Mouse (Mus musculus): ENCODE results near the gene Slco4c1.

The Slco4c1 gene

GRCm38 (mm10) chr1:96871528-96872360 lies at the start of gene Slco4c1:
Slco4c1 (minus strand) TSS chr1:96872171.
- peak; percentile 25 to 34 for DNase-seq (ENCODE audit: low spot score in 2 of 2)

DNA sequence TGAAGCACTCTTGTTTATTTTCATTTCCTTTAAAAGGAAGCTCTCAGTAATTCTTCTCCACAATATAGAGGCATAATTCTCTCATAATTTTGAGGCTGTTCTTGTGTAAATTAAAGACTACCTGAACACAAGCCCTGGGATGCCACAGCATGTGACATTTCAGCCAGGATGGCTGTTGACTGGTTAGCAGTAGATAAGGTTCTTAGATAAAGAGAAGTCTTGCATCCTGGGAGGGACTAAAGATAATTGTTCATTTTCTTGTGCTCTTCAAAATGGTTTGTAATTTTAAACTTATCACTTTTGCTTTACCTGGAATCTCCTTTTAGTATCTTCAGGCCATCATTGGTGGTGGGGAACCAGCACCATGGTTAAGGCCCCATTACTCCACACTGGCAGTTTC lies 45.4 kb upstream of the Slco4c1 start:
- DNase-seq (ENCODE audit: low spot score in 2 of 2): no peak

DNA sequence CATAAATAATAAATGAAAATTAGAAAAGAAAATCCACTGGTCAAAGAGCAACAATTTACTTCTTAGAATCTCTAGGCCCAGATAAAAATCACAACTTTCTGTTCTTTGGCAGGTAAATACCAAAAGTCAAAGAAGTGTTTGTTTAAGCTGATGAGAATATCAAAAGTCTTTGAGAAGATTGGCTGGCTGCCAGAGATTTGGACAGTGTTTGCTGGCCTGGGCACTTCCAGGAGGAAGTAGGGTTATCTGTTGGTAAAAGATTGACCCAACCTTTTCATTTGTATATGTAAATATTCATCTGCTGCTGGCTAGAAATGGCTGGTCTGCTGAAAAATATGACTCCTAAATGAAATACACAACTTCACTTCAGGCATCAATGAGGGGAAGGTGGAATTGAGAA lies 11.8 kb upstream of the Slco4c1 start:
- DNase-seq (ENCODE audit: low spot score in 2 of 2): no peak

DNA sequence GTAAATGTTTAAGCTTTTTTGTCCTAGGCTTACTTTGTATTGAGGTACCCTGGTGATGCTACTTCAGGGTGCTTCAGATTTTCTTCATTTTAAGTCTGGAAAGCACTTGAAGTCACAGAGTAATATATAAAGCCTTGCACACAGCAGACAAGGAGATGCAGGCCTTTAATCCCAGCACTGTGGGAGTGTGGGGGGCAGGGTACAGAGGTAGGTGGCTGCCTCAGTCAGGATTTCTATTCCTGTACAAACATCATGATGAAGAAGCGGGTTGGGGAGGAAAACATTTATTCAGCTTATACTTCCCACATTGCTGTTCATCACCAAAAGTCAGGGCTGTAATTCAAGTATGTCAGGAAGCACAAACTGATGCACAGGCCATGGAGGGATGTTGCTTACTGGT lies 6.6 kb upstream of the Slco4c1 start:
- no peak for DNase-seq (ENCODE audit: low spot score in 2 of 2)

DNA sequence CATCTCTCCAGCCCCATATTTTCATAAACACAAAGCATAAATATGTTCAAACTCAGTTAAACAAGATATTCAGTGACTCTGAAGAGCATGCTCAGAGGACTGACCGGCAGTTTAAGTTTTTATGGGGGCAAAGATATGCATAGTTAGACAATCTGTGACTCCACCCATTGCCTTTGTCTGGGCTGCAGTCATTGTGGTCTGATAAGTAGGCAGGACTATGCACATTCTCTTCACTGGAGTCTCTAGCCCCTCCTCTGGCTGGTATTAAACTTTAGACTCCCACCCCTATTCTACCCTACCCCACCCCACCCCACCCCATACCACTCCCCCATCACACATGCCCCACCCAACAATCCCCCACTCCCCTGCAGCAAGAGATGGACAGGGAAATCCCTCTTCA lies 4.1 kb upstream of the Slco4c1 start:
- DNase-seq (ENCODE audit: low spot score in 2 of 2): no peak

GRCm38 (mm10) chr1:96874636-96875035 lies 2.7 kb upstream of the Slco4c1 start:
- no peak for DNase-seq (ENCODE audit: low spot score in 2 of 2)

DNA sequence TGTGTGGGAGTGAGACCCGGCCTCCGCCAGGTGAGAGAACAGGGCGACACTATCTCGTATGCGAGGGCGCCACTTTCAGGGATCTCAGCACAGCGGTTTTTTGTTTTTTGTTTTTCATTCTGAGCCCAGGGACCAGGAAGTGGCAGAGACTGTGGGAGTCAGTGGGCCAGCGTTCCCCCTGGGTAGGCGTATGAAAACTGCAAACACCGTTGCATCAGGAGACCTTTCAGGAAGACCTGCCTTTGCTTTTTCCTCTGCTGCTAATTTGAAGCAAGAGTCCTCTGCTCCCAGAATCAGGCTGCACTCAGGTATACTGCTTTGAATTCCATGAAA lies 356 bp upstream of the Slco4c1 start:
- no peak for DNase-seq (ENCODE audit: low spot score in 2 of 2)

GRCm38 (mm10) chr1:96870764-96871307 lies 1.1 kb downstream of the Slco4c1 start:
- DNase-seq (ENCODE audit: low spot score in 2 of 2): no peak

- DNase-seq (ENCODE audit: low spot score in 2 of 2): no peak
These were observed 3.2 kb downstream of the Slco4c1 start for GRCm38 (mm10) chr1:96868722-96869121.

- no peak for DNase-seq (ENCODE audit: low spot score in 2 of 2)
These were observed 6.0 kb downstream of the Slco4c1 start for GRCm38 (mm10) chr1:96866002-96866401.

DNA sequence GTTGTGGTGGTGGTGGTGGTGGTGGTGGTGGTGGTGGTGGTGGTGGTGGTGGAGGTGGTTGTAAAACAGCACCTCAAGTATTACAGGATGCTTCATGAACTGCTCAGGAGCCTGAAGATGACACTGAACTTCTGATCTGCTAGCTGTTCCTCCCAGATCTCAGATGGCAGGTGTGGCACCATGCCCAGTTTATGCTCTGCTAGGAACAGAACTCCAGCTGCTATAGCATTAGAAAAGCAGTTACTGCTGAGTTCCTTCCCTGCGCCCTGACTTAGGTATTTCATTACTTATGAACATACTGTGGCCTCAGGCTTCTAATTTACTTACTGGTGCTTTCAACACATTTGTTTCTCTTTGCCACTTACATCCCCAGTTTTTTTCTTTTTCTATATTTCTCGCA lies 7.9 kb downstream of the Slco4c1 start:
- no peak for DNase-seq (ENCODE audit: low spot score in 2 of 2)

DNA sequence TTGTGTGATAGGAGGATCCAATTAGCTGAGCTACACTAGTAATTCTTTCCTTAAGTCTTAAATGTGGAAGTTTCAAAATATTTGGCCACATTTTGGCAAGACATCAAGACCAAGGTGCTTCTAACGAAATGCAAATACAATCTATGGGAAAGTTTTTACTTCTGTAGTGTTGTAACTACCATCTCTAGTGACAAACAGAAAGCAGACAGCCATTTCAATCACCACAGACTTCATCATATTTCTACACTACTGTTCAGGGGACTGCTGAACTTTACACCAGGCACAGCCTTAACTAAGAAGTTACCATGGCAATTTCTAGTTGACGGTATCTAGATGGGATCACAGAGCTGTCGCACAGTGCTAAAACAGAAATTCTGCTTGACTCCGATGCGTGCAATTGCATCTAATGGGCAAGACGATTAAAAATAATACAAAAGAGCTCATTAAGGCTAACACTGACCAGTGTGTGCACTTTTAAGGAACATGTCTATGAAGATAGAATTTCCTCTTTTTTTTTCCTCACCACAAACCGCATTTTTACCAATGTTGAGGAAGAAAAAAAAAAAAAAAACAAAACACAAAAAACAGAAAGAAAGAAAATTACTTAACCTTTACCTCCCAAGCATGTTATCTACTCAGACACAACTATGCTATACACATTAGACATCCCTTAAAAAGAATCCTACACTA lies 11.8 kb downstream of the Slco4c1 start:
- no peak for DNase-seq (ENCODE audit: low spot score in 2 of 2)

GRCm38 (mm10) chr1:96853541-96853940 lies 18.4 kb downstream of the Slco4c1 start:
- no peak for DNase-seq (ENCODE audit: low spot score in 2 of 2)

DNA sequence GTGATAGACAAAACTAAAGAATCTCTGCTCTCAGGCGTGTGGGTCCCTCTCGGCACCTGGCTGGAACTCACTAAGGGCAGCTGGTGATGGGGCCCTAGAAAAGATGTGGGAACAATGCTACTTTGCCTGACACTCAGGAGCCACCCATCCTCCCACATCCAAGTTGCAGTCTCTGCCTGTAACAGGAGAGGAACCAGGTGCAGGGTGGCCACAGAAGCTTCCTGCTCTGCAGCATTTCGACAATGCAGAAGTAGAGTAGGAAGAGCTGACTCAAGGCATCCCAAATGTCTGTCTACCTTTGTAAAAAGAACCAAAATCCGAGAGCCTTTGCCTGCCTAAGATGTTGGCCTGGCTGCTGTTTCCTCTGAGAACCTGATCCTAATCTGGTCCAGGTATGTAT lies 22.9 kb downstream of the Slco4c1 start:
- no peak for DNase-seq (ENCODE audit: low spot score in 2 of 2)

DNA sequence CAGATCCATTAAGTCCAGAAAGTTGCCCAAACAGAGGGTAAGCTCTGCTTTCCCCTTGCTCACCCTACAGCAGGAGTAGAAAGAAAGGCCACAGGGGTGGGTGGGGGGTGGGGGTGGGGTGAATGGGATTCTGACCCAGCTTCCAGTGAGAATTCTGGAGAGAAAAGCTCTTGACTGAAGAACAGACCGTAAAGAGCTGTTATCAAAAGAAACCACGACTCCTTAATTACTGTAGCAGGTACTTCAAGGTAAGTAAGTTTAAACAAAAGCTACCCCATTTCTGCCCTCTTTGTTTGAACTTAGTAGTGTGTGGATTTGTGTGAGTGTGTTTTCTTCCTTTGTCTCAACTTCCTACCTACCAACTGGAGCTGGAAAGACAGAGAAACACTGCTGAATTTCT lies 23.4 kb downstream of the Slco4c1 start:
- DNase-seq (ENCODE audit: low spot score in 2 of 2): no peak

DNA sequence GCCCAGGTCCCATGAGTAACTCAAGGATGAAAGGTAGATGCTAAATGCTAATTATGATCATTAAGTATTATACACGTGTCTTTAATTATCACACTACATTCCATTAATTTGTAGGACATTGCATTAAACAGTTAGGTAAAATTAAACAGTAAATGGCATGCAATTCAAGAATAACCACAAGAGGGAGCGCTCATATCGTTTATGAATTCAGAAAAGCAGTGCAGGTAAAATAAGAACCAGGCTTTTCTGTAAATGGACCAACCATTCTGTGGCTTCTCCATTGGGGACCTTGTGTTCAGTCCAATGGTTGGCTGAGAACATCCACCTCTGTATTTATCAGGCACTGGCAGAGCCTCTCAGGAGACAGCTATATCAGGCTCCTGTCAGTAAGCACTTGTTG lies 25.2 kb downstream of the Slco4c1 start:
- DNase-seq (ENCODE audit: low spot score in 2 of 2): no peak

DNA sequence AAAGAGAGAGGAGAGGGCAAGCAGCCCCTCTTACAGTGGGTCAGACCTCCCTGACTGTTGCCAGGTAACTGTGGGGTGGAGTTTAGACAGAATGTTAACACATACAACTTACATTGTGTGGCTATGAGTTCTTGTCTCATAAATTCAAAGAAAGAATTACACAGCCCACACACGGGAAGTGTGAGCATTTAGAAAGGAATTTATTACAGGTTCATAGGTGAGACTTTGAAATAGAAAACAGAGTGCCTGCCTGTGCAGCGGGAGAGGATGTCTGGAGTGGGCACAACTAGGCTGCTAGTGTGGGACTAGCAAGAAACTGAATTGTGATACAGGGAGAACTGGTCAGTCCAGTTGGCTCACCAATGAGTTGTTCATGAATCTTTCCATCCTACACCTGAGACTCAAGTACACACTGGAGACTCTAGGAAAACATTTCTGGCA lies 66.7 kb downstream of the Slco4c1 start:
- no peak for DNase-seq (ENCODE audit: low spot score in 2 of 2)

- no peak for DNase-seq (ENCODE audit: low spot score in 2 of 2)
These were observed 70.4 kb downstream of the Slco4c1 start for GRCm38 (mm10) chr1:96801595-96801994.

GRCm38 (mm10) chr1:96794690-96795089 lies 77.3 kb downstream of the Slco4c1 start:
- no peak for DNase-seq (ENCODE audit: low spot score in 2 of 2)

- no peak for DNase-seq (ENCODE audit: low spot score in 2 of 2)
These were observed 77.7 kb downstream of the Slco4c1 start for GRCm38 (mm10) chr1:96794290-96794689.

- DNase-seq (ENCODE audit: low spot score in 2 of 2): no peak
These were observed 82.7 kb downstream of the Slco4c1 start for GRCm38 (mm10) chr1:96789268-96789667.

- DNase-seq (ENCODE audit: low spot score in 2 of 2): no peak
These were observed 97.8 kb downstream of the Slco4c1 start for GRCm38 (mm10) chr1:96774174-96774573.

DNA sequence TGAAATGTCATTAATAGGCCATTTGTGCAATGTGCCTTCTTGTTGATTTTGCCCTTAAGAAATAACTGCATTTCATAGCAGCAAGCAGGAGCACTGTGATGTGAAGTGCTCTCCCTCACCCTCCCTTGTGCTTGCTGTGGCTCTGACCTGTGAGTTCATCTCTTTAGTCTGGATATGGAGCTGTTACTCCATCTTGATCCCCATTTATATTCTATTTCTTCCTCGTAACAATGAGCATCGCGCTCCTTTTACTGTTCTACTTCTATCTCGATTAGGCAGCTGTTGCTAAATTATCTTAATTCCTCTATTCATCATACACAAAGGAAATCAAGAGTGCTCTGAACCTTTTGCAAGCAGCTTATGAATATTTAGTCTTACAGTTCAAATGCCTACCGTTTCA lies 98.3 kb downstream of the Slco4c1 start:
- no peak for DNase-seq (ENCODE audit: low spot score in 2 of 2)

Data from urinary bladder, postnatal 36 days (tissue).